Mouse (Mus musculus): Measurements from ENCODE around the gene Hist1h2bj. TPM values are rescaled to one million over a fixed set of nuclear protein-coding genes. Genes with fewer than 3 reads are reported as not detected.
A peak's percentile ranks its signal among the peaks of the same experiment; 100 is the strongest.
"Not testable (repeated sequence)": the region's sequence is repeated elsewhere in the genome, so short reads cannot be mapped to it uniquely, and the experiment has no call there.

Gene Hist1h2bj
- polyA plus RNA-seq, 1 experiment from 2014 or later = 17.9 TPM

GRCm38 (mm10) chr13:22044432-22045155 is 1.6 kb downstream of the Hist1h2bj start:
- no peak overlapping the region for H3K9ac ChIP-seq
- peaks cover 27% of the 10 kb centered on the region for H3K4me1 ChIP-seq
- peak overlapping the region; percentile 49; the same call in 1 of the 2 replicates for H3K27ac ChIP-seq
- H3K4me3 ChIP-seq = peak overlapping the region; percentile 43
- no peak for ATAC-seq (ENCODE audit: low FRiP score, low read depth)
- no peaks in the 10 kb centered on the region for H3K9me3 ChIP-seq
- WGBS = 87% methylated on average over 6 of the region's 6 CpGs
- H3K4me2 ChIP-seq (replicated peaks) = peak overlapping the region; percentile 88
- no peaks in the 10 kb centered on the region for H3K36me3 ChIP-seq
- no peaks in the 10 kb centered on the region for H3K27me3 ChIP-seq

- H3K9ac ChIP-seq = no peak overlapping the region
- H3K9me3 ChIP-seq = no peaks in the 10 kb centered on the region
- peaks cover 22% of the 10 kb centered on the region for H3K4me1 ChIP-seq
- no peak overlapping the region for H3K4me3 ChIP-seq
- no peaks in the 10 kb centered on the region for H3K27me3 ChIP-seq
- H3K27ac ChIP-seq = no peak overlapping the region
- WGBS = 52% methylated on average over 2 of the region's 2 CpGs
- no peak for ATAC-seq (ENCODE audit: low FRiP score, low read depth)
- H3K36me3 ChIP-seq = no peaks in the 10 kb centered on the region
- no peak overlapping the region for H3K4me2 ChIP-seq (replicated peaks)
Observed at GRCm38 (mm10) chr13:22045311-22045710, 2.3 kb downstream of the Hist1h2bj start.

- ATAC-seq (ENCODE audit: low FRiP score, low read depth) = no peak
Observed at GRCm38 (mm10) chr13:22049041-22049440, 6.0 kb downstream of the Hist1h2bj start.

GRCm38 (mm10) chr13:22049737-22050440 is 6.9 kb downstream of the Hist1h2bj start:
- H3K4me3 ChIP-seq = peak overlapping the region; percentile 52
- 1% methylated on average over 14 of the region's 14 CpGs for WGBS
- ATAC-seq (ENCODE audit: low FRiP score, low read depth) = peak; percentile 37
- peaks cover 4% of the 10 kb centered on the region; the same call in 1 of the 2 replicates for H3K4me1 ChIP-seq
- H3K9me3 ChIP-seq = no peaks in the 10 kb centered on the region
- H3K4me2 ChIP-seq (replicated peaks) = peak overlapping the region; percentile 64
- H3K27me3 ChIP-seq = no peaks in the 10 kb centered on the region
- H3K9ac ChIP-seq = peak overlapping the region; percentile 45
- H3K27ac ChIP-seq = peak overlapping the region; percentile 75
- no peaks in the 10 kb centered on the region for H3K36me3 ChIP-seq

More at GRCm38 (mm10) chr13:22049041-22049440, 6.0 kb downstream of the Hist1h2bj start:
- Histone ChIP-seq H3K4me3 (no peak overlapping the region), H3K27me3 (no peaks in the 10 kb centered on the region), H3K4me1 (peaks cover 10% of the 10 kb centered on the region; the same call in 1 of the 2 replicates), H3K9ac (no peak overlapping the region), H3K9me3 (no peaks in the 10 kb centered on the region), H3K4me2 (replicated peaks) (no peak overlapping the region), H3K36me3 (no peaks in the 10 kb centered on the region), H3K27ac (no peak overlapping the region; the same call in 1 of the 2 replicates)
- 80% methylated on average over 2 of the region's 2 CpGs for WGBS

- H3K36me3 ChIP-seq = no peaks in the 10 kb centered on the region
- no peaks in the 10 kb centered on the region for H3K27me3 ChIP-seq
- H3K4me3 ChIP-seq = peak overlapping the region; percentile 52
- H3K4me1 ChIP-seq = peaks cover 4% of the 10 kb centered on the region; the same call in 1 of the 2 replicates
- H3K4me2 ChIP-seq (replicated peaks) = peak overlapping the region; percentile 64
- H3K9ac ChIP-seq = peak overlapping the region; percentile 69
- WGBS = under 1% methylated on average over 52 of the region's 52 CpGs
- H3K27ac ChIP-seq = peak overlapping the region; percentile 75
- H3K9me3 ChIP-seq = no peaks in the 10 kb centered on the region
- ATAC-seq (ENCODE audit: low FRiP score, low read depth) = peak; percentile 93
Observed at GRCm38 (mm10) chr13:22050591-22051522, 7.8 kb downstream of the Hist1h2bj start.

GRCm38 (mm10) chr13:22051523-22051859 is 8.5 kb downstream of the Hist1h2bj start:
- peak overlapping the region; percentile 75; the same call in 1 of the 2 replicates for H3K27ac ChIP-seq
- H3K27me3 ChIP-seq = no peaks in the 10 kb centered on the region
- peak overlapping the region; percentile 69 for H3K9ac ChIP-seq
- no peaks in the 10 kb centered on the region for H3K36me3 ChIP-seq
- H3K4me1 ChIP-seq = peaks cover 4% of the 10 kb centered on the region; the same call in 1 of the 2 replicates
- no peaks in the 10 kb centered on the region for H3K9me3 ChIP-seq
- WGBS = 9% methylated on average over 5 of the region's 5 CpGs
- H3K4me2 ChIP-seq (replicated peaks) = peak overlapping the region; percentile 64
- peak overlapping the region; percentile 52 for H3K4me3 ChIP-seq
- no peak for ATAC-seq (ENCODE audit: low FRiP score, low read depth)

- Histone ChIP-seq H3K4me1 (peaks cover 4% of the 10 kb centered on the region; the same call in 1 of the 2 replicates), H3K4me3 (no peak overlapping the region), H3K9ac (no peak overlapping the region), H3K36me3 (no peaks in the 10 kb centered on the region), H3K27me3 (no peaks in the 10 kb centered on the region), H3K4me2 (replicated peaks) (no peak overlapping the region), H3K27ac (no peak overlapping the region), H3K9me3 (no peaks in the 10 kb centered on the region)
- whole genome bisulfite sequencing = 88% methylated on average over 1 of the region's 1 CpGs
- ATAC-seq (ENCODE audit: low FRiP score, low read depth) = no peak
Observed at GRCm38 (mm10) chr13:22053754-22054153, 10.7 kb downstream of the Hist1h2bj start.

GRCm38 (mm10) chr13:22061422-22061821 is 18.4 kb downstream of the Hist1h2bj start:
- no peaks in the 10 kb centered on the region for H3K9me3 ChIP-seq
- H3K9ac ChIP-seq = no peak overlapping the region
- ATAC-seq (ENCODE audit: low FRiP score, low read depth) = no peak
- no peak overlapping the region for H3K4me2 ChIP-seq (replicated peaks)
- H3K27me3 ChIP-seq = no peaks in the 10 kb centered on the region
- WGBS = 88% methylated on average over 1 of the region's 1 CpGs
- no peaks in the 10 kb centered on the region for H3K36me3 ChIP-seq
- H3K4me1 ChIP-seq = no peaks in the 10 kb centered on the region
- no peak overlapping the region for H3K4me3 ChIP-seq
- no peak overlapping the region for H3K27ac ChIP-seq

GRCm38 (mm10) chr13:22063468-22063867 is 20.5 kb downstream of the Hist1h2bj start:
- H3K9ac ChIP-seq = no peak overlapping the region
- WGBS = 29% methylated on average over 1 of the region's 1 CpGs
- H3K4me3 ChIP-seq = no peak overlapping the region
- H3K9me3 ChIP-seq = no peaks in the 10 kb centered on the region
- H3K4me1 ChIP-seq = no peaks in the 10 kb centered on the region
- H3K4me2 ChIP-seq (replicated peaks) = no peak overlapping the region
- ATAC-seq (ENCODE audit: low FRiP score, low read depth) = no peak
- H3K36me3 ChIP-seq = no peaks in the 10 kb centered on the region
- no peaks in the 10 kb centered on the region for H3K27me3 ChIP-seq
- H3K27ac ChIP-seq = no peak overlapping the region

- not testable (repeated sequence) for H3K4me1 ChIP-seq; H3K4me3 ChIP-seq; H3K27ac ChIP-seq; ATAC-seq (ENCODE audit: low FRiP score, low read depth); H3K9me3 ChIP-seq; H3K4me2 ChIP-seq (replicated peaks); H3K27me3 ChIP-seq; H3K36me3 ChIP-seq; H3K9ac ChIP-seq
- WGBS = 83% methylated on average over 1 of the region's 1 CpGs
Observed at GRCm38 (mm10) chr13:22084140-22084539, 41.1 kb downstream of the Hist1h2bj start, which contains the start of gene Vmn1r188. Gene Vmn1r188, plus strand, starts transcription at chr13:22084440.
